Mouse (Mus musculus) embryonic facial prominence, embryonic 11.5 days (tissue): Measurements from ENCODE around the gene Itga8. TPM values are rescaled to one million over a fixed set of nuclear protein-coding genes. Genes with fewer than 3 reads are reported as not detected.

Experiments used
- ATAC-seq: fragments of 200-750 bp; cut with Nextera tagmentation; replicated peaks from 2 replicates; pipeline ENCODE4 v1.8.0; 2017; ENCODE audit warnings: low read depth; ENCODE audit not compliant: insufficient number of reproducible peaks, low FRiP score, low TSS enrichment
- DNase-seq: peaks from one replicate; pipeline ENCODE4 v3.0.0-alpha.2; 2015; ENCODE audit warnings: low spot score
- H3K27ac ChIP-seq: fragments of 300-500 bp; sonication (generic); replicated peaks from 2 replicates; pipeline ENCODE4 v1.5.1; 2014; ENCODE audit warnings: mild to moderate bottlenecking, low read depth, low read length, control low read depth
- H3K27me3 ChIP-seq: fragments of 300-500 bp; sonication (generic); 2 replicates; pipeline ENCODE4 v1.6.1; 2014; ENCODE audit warnings: mild to moderate bottlenecking, low read length, moderate library complexity, mixed read lengths; ENCODE audit not compliant: control insufficient read depth, insufficient read depth
- H3K36me3 ChIP-seq: fragments of 300-500 bp; sonication (generic); replicated peaks from 2 replicates; pipeline ENCODE4 v1.6.1; 2014; ENCODE audit warnings: low read depth, mild to moderate bottlenecking, low read length, moderate library complexity, mixed read lengths; ENCODE audit not compliant: control insufficient read depth, insufficient read depth
- H3K4me1 ChIP-seq: fragments of 300-500 bp; sonication (generic); 2 replicates; pipeline ENCODE4 v1.6.1; 2014; ENCODE audit warnings: low read length, mixed read lengths; ENCODE audit not compliant: control insufficient read depth, insufficient read depth
- H3K4me2 ChIP-seq: fragments of 300-500 bp; sonication (generic); 2 replicates; pipeline ENCODE4 v1.6.1; 2014; ENCODE audit warnings: low read depth, mild to moderate bottlenecking, control low read depth, low read length, moderate library complexity
- H3K4me3 ChIP-seq: fragments of 300-500 bp; sonication (generic); 2 replicates; pipeline ENCODE4 v1.5.1; 2014; ENCODE audit warnings: low read depth, low read length, control low read depth
- H3K9ac ChIP-seq: fragments of 300-500 bp; sonication (generic); replicated peaks from 2 replicates; pipeline ENCODE4 v1.6.1; 2014; ENCODE audit warnings: mild to moderate bottlenecking, control low read depth, low read length
- H3K9me3 ChIP-seq: fragments of 300-500 bp; sonication (generic); replicated peaks from 2 replicates; pipeline ENCODE4 v1.6.1; 2016; ENCODE audit warnings: mild to moderate bottlenecking, low read length, inconsistent platforms, mixed read lengths; ENCODE audit not compliant: control insufficient read depth
- WGBS: fragments of 180-500 bp; shearing (Covaris S2); extraction: QIAGEN DNeasy Blood & Tissue Kit; methylation state at CpG from one replicate; pipeline ENCODE4 v1.1.7; 2014; 5-methylcytosine and 5-hydroxymethylcytosine counted together
- polyA plus RNA-seq: library from polyadenylated mRNA; unstranded; fragments of >200 nt; fragmentation: Nextera tagmentation; extraction: Ambion mirVana; gene quantifications from 2 replicates; pipeline ENCODE4 v1.2.1, GENCODE M21; 2014

Gene Itga8
- polyA plus RNA-seq, 1 experiment from 2014 or later = 9.4 TPM

- WGBS = 79% methylated on average over 1 of the region's 1 CpGs
- Histone ChIP-seq H3K36me3 (no peaks in the 10 kb centered on the region), H3K4me3 (no peak overlapping the region), H3K9ac (no peak overlapping the region), H3K4me2 (no peak overlapping the region), H3K27me3 (no peaks in the 10 kb centered on the region), H3K9me3 (no peaks in the 10 kb centered on the region), H3K4me1 (no peaks in the 10 kb centered on the region), H3K27ac (no peak overlapping the region)
- ATAC-seq (no peak), DNase-seq (no peak)
These were observed 148.2 kb downstream of the Itga8 start for GRCm38 (mm10) chr2:12153551-12153950.

GRCm38 (mm10) chr2:12147902-12148301 is 153.8 kb downstream of the Itga8 start:
- H3K9me3 ChIP-seq = no peaks in the 10 kb centered on the region
- H3K9ac ChIP-seq = no peak overlapping the region
- H3K4me1 ChIP-seq = no peaks in the 10 kb centered on the region
- no peak overlapping the region for H3K27ac ChIP-seq
- H3K4me3 ChIP-seq = no peak overlapping the region
- DNase-seq (no peak), ATAC-seq (no peak)
- H3K4me2 ChIP-seq = no peak overlapping the region
- H3K36me3 ChIP-seq = no peaks in the 10 kb centered on the region
- WGBS = 82% methylated on average over 2 of the region's 2 CpGs
- H3K27me3 ChIP-seq = no peaks in the 10 kb centered on the region

- H3K4me1 ChIP-seq = no peaks in the 10 kb centered on the region
- H3K9ac ChIP-seq = no peak overlapping the region
- no peak overlapping the region for H3K4me3 ChIP-seq
- no peak overlapping the region for H3K27ac ChIP-seq
- no peaks in the 10 kb centered on the region for H3K9me3 ChIP-seq
- no peaks in the 10 kb centered on the region for H3K27me3 ChIP-seq
- no peaks in the 10 kb centered on the region for H3K36me3 ChIP-seq
- H3K4me2 ChIP-seq = no peak overlapping the region
- 24% methylated on average over 2 of the region's 2 CpGs for WGBS
- ATAC-seq (no peak), DNase-seq (peak; percentile 10)
These were observed 155.1 kb downstream of the Itga8 start for GRCm38 (mm10) chr2:12146612-12147011.

- Histone ChIP-seq H3K4me2 (no peak overlapping the region), H3K4me3 (no peak overlapping the region), H3K9ac (no peak overlapping the region), H3K4me1 (no peaks in the 10 kb centered on the region), H3K27me3 (no peaks in the 10 kb centered on the region), H3K27ac (no peak overlapping the region), H3K9me3 (no peaks in the 10 kb centered on the region), H3K36me3 (no peaks in the 10 kb centered on the region)
- no peak for ATAC-seq
- no peak for DNase-seq
- WGBS = 81% methylated on average over 5 of the region's 5 CpGs
These were observed 162.9 kb downstream of the Itga8 start for GRCm38 (mm10) chr2:12138765-12139368.

- Histone ChIP-seq H3K27me3 (no peaks in the 10 kb centered on the region), H3K36me3 (no peaks in the 10 kb centered on the region), H3K4me2 (no peak overlapping the region), H3K4me3 (no peak overlapping the region), H3K9ac (no peak overlapping the region), H3K9me3 (no peaks in the 10 kb centered on the region), H3K27ac (no peak overlapping the region), H3K4me1 (no peaks in the 10 kb centered on the region)
- ATAC-seq (no peak), DNase-seq (no peak)
These were observed 175.1 kb downstream of the Itga8 start for GRCm38 (mm10) chr2:12126580-12126979.

- Histone ChIP-seq H3K4me1 (no peaks in the 10 kb centered on the region), H3K27ac (no peak overlapping the region), H3K4me3 (no peak overlapping the region), H3K4me2 (no peak overlapping the region), H3K9ac (no peak overlapping the region), H3K27me3 (no peaks in the 10 kb centered on the region), H3K9me3 (no peaks in the 10 kb centered on the region), H3K36me3 (no peaks in the 10 kb centered on the region)
- 90% methylated on average over 2 of the region's 2 CpGs for WGBS
- DNase-seq (no peak), ATAC-seq (no peak)
These were observed 186.2 kb downstream of the Itga8 start for GRCm38 (mm10) chr2:12115479-12115878.

- no peak overlapping the region for H3K4me3 ChIP-seq
- no peak for DNase-seq
- H3K36me3 ChIP-seq = no peaks in the 10 kb centered on the region
- H3K4me2 ChIP-seq = no peak overlapping the region
- H3K9ac ChIP-seq = no peak overlapping the region
- no peaks in the 10 kb centered on the region for H3K27me3 ChIP-seq
- no peaks in the 10 kb centered on the region for H3K4me1 ChIP-seq
- WGBS = 87% methylated on average over 3 of the region's 3 CpGs
- H3K9me3 ChIP-seq = no peaks in the 10 kb centered on the region
- no peak overlapping the region for H3K27ac ChIP-seq
- ATAC-seq = no peak
These were observed 192.4 kb downstream of the Itga8 start for GRCm38 (mm10) chr2:12109306-12109705.

GRCm38 (mm10) chr2:12108306-12108705 is 193.4 kb downstream of the Itga8 start:
- Histone ChIP-seq H3K4me2 (no peak overlapping the region), H3K4me3 (no peak overlapping the region), H3K9ac (no peak overlapping the region), H3K27ac (no peak overlapping the region), H3K4me1 (no peaks in the 10 kb centered on the region), H3K9me3 (no peaks in the 10 kb centered on the region), H3K36me3 (no peaks in the 10 kb centered on the region), H3K27me3 (no peaks in the 10 kb centered on the region)
- WGBS = 85% methylated on average over 2 of the region's 2 CpGs
- DNase-seq (no peak), ATAC-seq (no peak)
